Mouse (Mus musculus) liver, embryonic 11.5 days (tissue): ENCODE data around the gene Sel1l3. TPM values are rescaled to one million over a fixed set of nuclear protein-coding genes. Genes with fewer than 3 reads are reported as not detected.

Experiments
- ATAC-seq: fragments of 200-750 bp; cut with Nextera tagmentation; replicated peaks from 2 replicates; pipeline ENCODE4 v1.8.0; 2017; ENCODE audit warnings: moderate number of reproducible peaks, mild to moderate bottlenecking, moderate TSS enrichment, moderate library complexity; ENCODE audit not compliant: low FRiP score
- DNase-seq: peaks from one replicate; pipeline ENCODE4 v3.0.0-alpha.2; 2017; ENCODE audit warnings: low spot score
- H3K27ac ChIP-seq: fragments of 300-500 bp; sonication (generic); 2 replicates; pipeline ENCODE4 v1.5.1; 2014; ENCODE audit warnings: mild to moderate bottlenecking, low read depth, low read length, control low read depth
- H3K27me3 ChIP-seq: fragments of 300-500 bp; sonication (generic); replicated peaks from 2 replicates; pipeline ENCODE4 v1.6.1; 2014; ENCODE audit warnings: low read length, mixed read lengths; ENCODE audit not compliant: control insufficient read depth, insufficient read depth
- H3K36me3 ChIP-seq: fragments of 300-500 bp; sonication (generic); 2 replicates; pipeline ENCODE4 v1.6.1; 2014; ENCODE audit warnings: mild to moderate bottlenecking, low read length, moderate library complexity, mixed read lengths; ENCODE audit not compliant: control insufficient read depth, insufficient read depth
- H3K4me1 ChIP-seq: fragments of 300-500 bp; sonication (generic); replicated peaks from 2 replicates; pipeline ENCODE4 v1.6.1; 2014; ENCODE audit warnings: low read length, mixed read lengths; ENCODE audit not compliant: control insufficient read depth, insufficient read depth
- H3K4me2 ChIP-seq: fragments of 300-500 bp; sonication (generic); 2 replicates; pipeline ENCODE4 v1.6.1; 2014; ENCODE audit warnings: mild to moderate bottlenecking, control low read depth, moderate library complexity
- H3K4me3 ChIP-seq: fragments of 300-500 bp; sonication (generic); 2 replicates; pipeline ENCODE4 v1.5.1; 2014; ENCODE audit warnings: low read depth, low read length, control low read depth
- H3K9ac ChIP-seq: fragments of 300-500 bp; sonication (generic); 2 replicates; pipeline ENCODE4 v1.6.1; 2014; ENCODE audit warnings: low read depth, low read length, control low read depth
- H3K9me3 ChIP-seq: fragments of 300-500 bp; sonication (generic); 2 replicates; pipeline ENCODE4 v1.6.1; 2016; ENCODE audit warnings: low read length, inconsistent platforms, mixed read lengths; ENCODE audit not compliant: control insufficient read depth
- WGBS: fragments of 180-500 bp; shearing (Covaris S2); extraction: QIAGEN DNeasy Blood & Tissue Kit; methylation state at CpG from one replicate; pipeline ENCODE4 v1.1.7; 2014; 5-methylcytosine and 5-hydroxymethylcytosine counted together
- polyA plus RNA-seq: library from polyadenylated mRNA; unstranded; fragments of >200 nt; fragmentation: Nextera tagmentation; extraction: Ambion mirVana; gene quantifications from 2 replicates; pipeline ENCODE4 v1.2.1, GENCODE M21; 2014

Sel1l3 gene
- polyA plus RNA-seq, 1 experiment from 2014 or later: 0.27 TPM

DNA sequence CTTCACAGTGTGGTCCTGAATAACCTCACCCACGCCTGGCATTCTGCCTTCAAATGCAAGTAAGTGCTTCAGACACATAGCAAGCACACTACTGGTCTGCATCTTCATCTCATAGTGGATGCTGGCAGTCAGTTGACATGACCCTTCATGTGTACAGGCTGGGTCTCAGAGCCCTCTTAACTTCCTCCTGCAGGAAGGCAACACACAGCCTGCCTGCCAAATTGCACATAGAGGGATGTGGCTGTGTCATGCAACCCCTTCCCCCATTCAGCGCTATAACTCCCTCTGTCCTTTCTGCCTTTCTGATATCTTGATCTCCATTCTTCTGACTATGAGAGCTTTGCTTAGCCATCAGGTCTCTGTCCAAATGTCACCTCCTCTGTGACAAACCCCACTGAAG lies 19.3 kb downstream of the Sel1l3 start:
- no peak overlapping the region for H3K4me2 ChIP-seq
- H3K36me3 ChIP-seq: no peaks in the 10 kb centered on the region
- H3K4me3 ChIP-seq: no peak overlapping the region
- ATAC-seq: no peak
- H3K9me3 ChIP-seq: no peaks in the 10 kb centered on the region
- DNase-seq: no peak
- no peak overlapping the region for H3K27ac ChIP-seq
- WGBS: 69% methylated on average over 2 of the region's 2 CpGs
- H3K9ac ChIP-seq: no peak overlapping the region
- H3K27me3 ChIP-seq: no peaks in the 10 kb centered on the region
- no peaks in the 10 kb centered on the region for H3K4me1 ChIP-seq

DNA sequence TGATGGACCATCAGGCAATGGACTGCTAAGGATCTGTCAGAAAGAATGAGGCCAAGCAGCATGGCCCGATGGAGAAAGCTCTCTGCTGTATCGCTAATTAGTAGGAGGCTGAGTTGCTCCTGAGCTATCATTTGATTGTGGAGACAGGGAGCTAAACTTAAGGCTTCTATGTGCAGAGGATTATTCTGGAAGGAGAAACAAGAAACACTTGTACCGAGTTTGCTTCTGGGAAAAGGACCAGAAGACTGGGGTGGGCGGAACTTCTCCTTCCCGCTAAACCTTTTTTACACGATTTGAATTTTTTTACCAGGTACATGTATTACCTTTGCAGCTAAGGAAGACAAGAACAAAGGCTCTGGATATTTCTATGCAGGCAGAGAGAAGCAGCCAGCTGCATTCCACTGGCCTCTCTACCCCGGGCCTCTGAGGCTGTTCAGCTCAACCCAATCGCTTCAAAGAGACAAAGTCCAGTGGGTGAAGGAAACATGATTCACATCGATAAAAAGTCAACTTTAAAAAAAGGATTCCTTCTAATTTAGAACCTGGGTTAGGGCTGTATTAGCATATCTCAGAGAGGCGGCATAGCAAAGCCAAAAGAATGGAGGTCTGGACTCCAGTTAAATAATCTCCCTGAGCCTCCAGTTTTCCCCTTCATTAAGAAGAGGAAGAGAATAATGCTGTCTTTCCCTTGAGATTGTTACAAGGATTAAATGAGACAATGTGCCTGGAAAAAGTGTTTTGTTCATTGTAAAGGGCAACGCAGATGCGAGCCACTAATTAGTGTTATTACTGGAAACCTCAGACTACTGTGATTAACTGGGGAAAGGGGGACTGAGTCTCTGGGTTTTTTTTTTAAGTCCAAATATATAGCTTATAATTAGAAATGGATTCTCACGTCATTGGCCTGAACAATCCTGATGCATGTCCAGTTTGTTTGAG lies 20.4 kb downstream of the Sel1l3 start:
- no peaks in the 10 kb centered on the region for H3K4me1 ChIP-seq
- no peak overlapping the region for H3K9ac ChIP-seq
- H3K36me3 ChIP-seq: no peaks in the 10 kb centered on the region
- H3K27ac ChIP-seq: no peak overlapping the region
- ATAC-seq: no peak
- H3K4me3 ChIP-seq: no peak overlapping the region
- no peak for DNase-seq
- WGBS: 80% methylated on average over 13 of the region's 13 CpGs
- no peaks in the 10 kb centered on the region for H3K27me3 ChIP-seq
- H3K9me3 ChIP-seq: no peaks in the 10 kb centered on the region
- no peak overlapping the region for H3K4me2 ChIP-seq

DNA sequence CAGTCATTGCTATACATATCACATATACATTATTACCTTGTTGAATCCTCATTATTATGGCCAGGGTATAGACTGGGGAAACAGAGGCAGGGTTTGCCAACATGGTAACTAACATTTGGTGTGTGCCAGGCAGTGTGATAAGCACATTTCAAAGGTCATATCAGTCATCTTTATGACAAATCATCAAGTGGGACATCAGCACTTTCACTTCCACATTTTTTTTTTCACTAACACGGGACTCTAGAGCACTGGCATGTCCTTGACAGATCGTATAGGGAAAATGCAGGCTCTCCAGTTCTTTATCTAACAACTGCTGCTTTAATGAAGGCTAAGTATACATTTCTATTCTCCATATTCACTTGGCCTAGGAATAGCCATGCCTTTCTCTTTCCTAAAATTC lies 25.1 kb downstream of the Sel1l3 start:
- H3K9me3 ChIP-seq: no peaks in the 10 kb centered on the region
- no peaks in the 10 kb centered on the region for H3K36me3 ChIP-seq

DNA sequence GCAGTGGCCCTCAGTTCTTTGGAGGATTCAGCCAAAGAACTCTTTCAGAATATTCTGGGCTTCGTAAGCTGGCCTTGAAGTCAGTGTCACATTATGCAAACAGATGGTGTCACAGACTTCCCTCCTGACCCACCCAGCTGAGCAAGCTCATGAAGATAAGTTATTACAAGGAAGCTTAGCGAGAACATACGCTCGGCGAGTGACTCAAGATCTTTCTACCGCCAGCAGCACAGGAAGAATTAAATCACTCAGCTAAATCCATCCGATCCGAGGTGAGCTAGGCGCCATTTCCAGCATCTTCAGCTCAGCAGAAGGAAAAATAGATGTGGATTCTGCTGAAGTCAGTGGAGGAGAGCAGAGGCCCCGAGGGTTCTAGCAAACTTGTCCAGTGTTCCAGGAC lies 26.5 kb downstream of the Sel1l3 start:
- Histone ChIP-seq H3K4me3 (no peak overlapping the region), H3K36me3 (no peaks in the 10 kb centered on the region), H3K9me3 (no peaks in the 10 kb centered on the region), H3K4me2 (no peak overlapping the region), H3K9ac (no peak overlapping the region), H3K27ac (no peak overlapping the region), H3K27me3 (no peaks in the 10 kb centered on the region), H3K4me1 (no peaks in the 10 kb centered on the region)
- WGBS: 74% methylated on average over 10 of the region's 10 CpGs
- ATAC-seq (no peak), DNase-seq (no peak)

More for the DNA sequence above, 25.1 kb downstream of the Sel1l3 start:
- H3K4me1 ChIP-seq: no peaks in the 10 kb centered on the region
- H3K4me2 ChIP-seq: no peak overlapping the region
- no peak overlapping the region for H3K27ac ChIP-seq
- H3K9ac ChIP-seq: no peak overlapping the region
- H3K4me3 ChIP-seq: no peak overlapping the region
- DNase-seq (no peak), ATAC-seq (no peak)
- no peaks in the 10 kb centered on the region for H3K27me3 ChIP-seq
- 60% methylated on average over 2 of the region's 2 CpGs for WGBS

DNA sequence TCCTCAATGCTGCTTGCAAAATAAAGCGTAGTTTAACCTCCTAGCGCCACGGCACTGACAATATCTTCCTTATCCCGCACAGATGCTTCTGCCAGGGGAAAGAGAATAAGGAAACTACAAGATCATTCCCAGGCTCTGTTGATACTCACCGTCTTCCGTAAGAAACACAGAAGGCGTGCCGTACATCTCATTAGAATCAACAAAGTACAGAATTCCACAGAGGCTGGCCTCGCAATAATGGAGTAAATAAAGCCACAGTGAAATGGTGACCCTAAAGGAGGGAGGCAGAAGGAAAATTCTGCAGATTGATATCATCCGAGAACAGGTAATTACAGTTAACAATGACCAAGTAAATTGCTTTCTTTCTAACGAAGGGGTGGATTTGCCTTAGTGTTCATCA lies 27.9 kb downstream of the Sel1l3 start:
- Histone ChIP-seq H3K36me3 (no peaks in the 10 kb centered on the region), H3K4me3 (no peak overlapping the region), H3K27ac (no peak overlapping the region), H3K27me3 (no peaks in the 10 kb centered on the region), H3K4me1 (no peaks in the 10 kb centered on the region), H3K9me3 (no peaks in the 10 kb centered on the region), H3K4me2 (no peak overlapping the region), H3K9ac (no peak overlapping the region)
- ATAC-seq: no peak
- WGBS: 87% methylated on average over 11 of the region's 11 CpGs
- DNase-seq: no peak

GRCm38 (mm10) chr5:53179965-53180364 lies 33.8 kb downstream of the Sel1l3 start:
- no peaks in the 10 kb centered on the region for H3K27me3 ChIP-seq
- WGBS: 73% methylated on average over 5 of the region's 5 CpGs

GRCm38 (mm10) chr5:53176703-53177102 lies 37.0 kb downstream of the Sel1l3 start:
- Histone ChIP-seq H3K9ac (no peak overlapping the region), H3K4me2 (no peak overlapping the region), H3K9me3 (no peaks in the 10 kb centered on the region), H3K36me3 (no peaks in the 10 kb centered on the region), H3K27me3 (no peaks in the 10 kb centered on the region), H3K4me1 (no peaks in the 10 kb centered on the region), H3K4me3 (no peak overlapping the region), H3K27ac (no peak overlapping the region)
- no peak for DNase-seq
- WGBS: 58% methylated on average over 6 of the region's 6 CpGs
- ATAC-seq: no peak

More at GRCm38 (mm10) chr5:53179965-53180364, 33.8 kb downstream of the Sel1l3 start:
- ATAC-seq (no peak), DNase-seq (no peak)
- H3K4me2 ChIP-seq: no peak overlapping the region
- no peaks in the 10 kb centered on the region for H3K36me3 ChIP-seq
- H3K9me3 ChIP-seq: no peaks in the 10 kb centered on the region
- no peak overlapping the region for H3K4me3 ChIP-seq
- no peak overlapping the region for H3K9ac ChIP-seq
- H3K4me1 ChIP-seq: no peaks in the 10 kb centered on the region
- H3K27ac ChIP-seq: no peak overlapping the region

- 57% methylated on average over 2 of the region's 4 CpGs for WGBS
Measured at GRCm38 (mm10) chr5:53176075-53176474, 37.7 kb downstream of the Sel1l3 start.

DNA sequence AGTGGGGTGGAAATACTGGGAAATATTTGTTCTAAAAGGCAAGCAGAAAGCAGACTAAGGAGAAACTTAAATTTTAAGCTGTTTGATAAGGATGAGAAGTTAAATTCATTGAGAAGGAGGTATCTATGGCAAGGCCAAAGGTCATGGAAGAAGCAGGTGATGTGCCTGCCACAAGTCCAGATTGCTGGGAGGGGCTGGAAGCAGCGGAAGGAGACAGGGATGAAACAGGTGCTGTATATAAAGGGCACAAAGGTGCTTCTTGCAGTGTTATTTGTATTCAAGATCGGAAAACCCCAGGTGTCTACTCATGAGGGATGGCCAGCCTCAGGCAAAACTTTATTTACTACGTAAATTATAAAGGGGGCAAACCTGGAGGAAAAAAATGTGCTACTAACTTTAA lies 38.5 kb downstream of the Sel1l3 start:
- no peak for ATAC-seq
- H3K9ac ChIP-seq: no peak overlapping the region
- 79% methylated on average over 3 of the region's 3 CpGs for WGBS

More at GRCm38 (mm10) chr5:53176075-53176474, 37.7 kb downstream of the Sel1l3 start:
- no peak overlapping the region for H3K4me2 ChIP-seq
- H3K4me1 ChIP-seq: no peaks in the 10 kb centered on the region
- ATAC-seq: no peak
- H3K9ac ChIP-seq: no peak overlapping the region
- no peaks in the 10 kb centered on the region for H3K9me3 ChIP-seq
- no peak overlapping the region for H3K27ac ChIP-seq
- no peak overlapping the region for H3K4me3 ChIP-seq
- no peaks in the 10 kb centered on the region for H3K27me3 ChIP-seq
- no peaks in the 10 kb centered on the region for H3K36me3 ChIP-seq
- DNase-seq: no peak

More for the DNA sequence above, 38.5 kb downstream of the Sel1l3 start:
- no peak overlapping the region for H3K27ac ChIP-seq
- no peaks in the 10 kb centered on the region for H3K4me1 ChIP-seq
- no peaks in the 10 kb centered on the region for H3K36me3 ChIP-seq
- H3K4me3 ChIP-seq: no peak overlapping the region
- no peaks in the 10 kb centered on the region for H3K27me3 ChIP-seq
- DNase-seq: no peak
- H3K9me3 ChIP-seq: no peaks in the 10 kb centered on the region
- H3K4me2 ChIP-seq: no peak overlapping the region
